8 mouse cellular contexts compared by ENCODE assay signal in the genomic region with DNA sequence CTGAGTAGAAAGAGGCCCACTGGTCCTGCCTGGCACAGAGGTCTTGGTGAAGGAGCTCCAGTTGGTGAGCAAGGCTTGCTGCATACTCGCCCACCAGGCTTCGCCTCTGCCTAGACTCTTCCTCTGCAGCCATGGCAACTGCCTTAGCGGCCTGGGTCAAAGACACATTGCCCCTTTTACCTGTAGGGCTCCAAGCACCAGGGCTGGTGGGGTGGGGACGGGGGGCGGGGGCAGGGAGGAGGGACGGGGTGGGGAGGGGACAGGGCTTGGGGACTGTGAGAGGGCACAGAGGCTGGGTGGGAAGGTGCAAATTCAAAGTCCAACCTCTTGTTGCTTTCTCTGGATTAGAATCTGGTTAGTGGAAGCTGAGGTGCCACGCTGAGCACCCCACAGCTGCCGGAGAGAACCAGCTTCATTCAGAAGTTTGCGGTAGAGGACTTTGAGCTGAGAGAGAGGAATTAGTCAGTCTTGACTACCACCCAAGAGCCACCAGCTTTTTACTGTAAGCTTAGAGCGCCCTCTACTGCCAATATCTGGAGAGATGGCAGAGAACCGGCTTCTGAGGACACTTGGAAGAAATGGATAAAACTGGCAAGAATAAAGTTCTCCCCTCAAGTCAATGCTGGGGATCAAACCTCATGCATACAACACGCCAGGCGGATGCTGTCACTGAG. TPM values are rescaled to one million over a fixed set of nuclear protein-coding genes. Genes with fewer than 3 reads are reported as not detected.
DNase-seq lines count a peak whose midpoint lies in the region; ATAC-seq lines count a peak whose summit lies in the region.

No protein-coding gene starts in this region.

- peak; percentile 47 for DNase-seq in cerebellum, adult 11 months
- peak; percentile 57 for DNase-seq in cerebellum, adult 8-10 months
- peak; percentile 30 to 91 for DNase-seq in frontal cortex, adult 2 months (ENCODE audit: extremely low spot score in 1 of 2, low spot score in 1 of 2)
- DNase-seq in hindbrain, embryonic 14.5 days (ENCODE audit: low spot score), result peak; percentile 93
- DNase-seq in layer of hippocampus, postnatal 14 days (ENCODE audit: low spot score in 2 of 2), result peak; percentile 59 to 82
- peak; percentile 78 for DNase-seq in lung, postnatal 14 days
- DNase-seq in right cerebral cortex, postnatal 25 days, result peak; percentile 45

- H3K36me3 ChIP-seq in hindbrain, embryonic 14.5 days (replicated peaks; ENCODE audit: control insufficient read depth, insufficient read depth), result no peaks in the 10 kb centered on the region

- no peaks in the 10 kb centered on the region for H3K27me3 ChIP-seq in hindbrain, embryonic 14.5 days (ENCODE audit: control insufficient read depth, insufficient read depth, low read length)

- H3K27ac ChIP-seq in hindbrain, embryonic 14.5 days, result no peak overlapping the region

- no peak for ATAC-seq in cerebellum, adult (ENCODE audit: insufficient number of reproducible peaks, low FRiP score, low TSS enrichment)
- peak; percentile 43; the same call in 1 of the 2 replicates for ATAC-seq in hindbrain, embryonic 14.5 days (ENCODE audit: low FRiP score)

- H3K4me1 ChIP-seq in hindbrain, embryonic 14.5 days (replicated peaks; ENCODE audit: control insufficient read depth, insufficient read depth, low read length), result no peaks in the 10 kb centered on the region

- WGBS in hindbrain, embryonic 14.5 days, result 19% methylated on average over 13 of the region's 13 CpGs

- H3K9ac ChIP-seq in hindbrain, embryonic 14.5 days, result no peak overlapping the region

- 0 out of 2 replicates have a peak overlapping the region, but pooled peaks have one; percentile 7 for H3K4me2 ChIP-seq in hindbrain, embryonic 14.5 days (replicated peaks)

- no peaks in the 10 kb centered on the region for H3K9me3 ChIP-seq in hindbrain, embryonic 14.5 days (ENCODE audit: control insufficient read depth, low read length)

- no peak overlapping the region for H3K4me3 ChIP-seq in hindbrain, embryonic 14.5 days (replicated peaks; ENCODE audit: low read length)

RNA-seq across cellular contexts. Expression of gene Gm32742, which starts 13.1 kb away (rescaled TPM):
- 0.02 TPM in 1 of 2 replicates, not detected in the other for polyA plus RNA-seq in frontal cortex, adult 2 months (2012; rRNA removed)
- not detected in 2 replicates for polyA plus RNA-seq in hindbrain, embryonic 14.5 days (2014; fragmentation: Nextera tagmentation; extraction: Ambion mirVana)
- not detected for total RNA-seq in layer of hippocampus, postnatal 14 days (2021)

RNA-seq across cellular contexts. Expression of gene 4833427G06Rik, which starts 50.3 kb away (rescaled TPM):
- polyA plus RNA-seq in frontal cortex, adult 2 months (2012; rRNA removed), result not detected in 2 replicates
- 1.7 and 1.8 TPM in 2 replicates for polyA plus RNA-seq in hindbrain, embryonic 14.5 days (2014; fragmentation: Nextera tagmentation; extraction: Ambion mirVana)
- 1 to 10 TPM in 1 of 2 experiments, not detected in 1; 1.6 TPM for total RNA-seq in layer of hippocampus, postnatal 14 days (2021)
